Mouse (Mus musculus) brain, embryonic 18.5 days (tissue): Measurements from ENCODE around the gene Rprd2.
A peak's percentile ranks its signal among the peaks of the same experiment; 100 is the strongest.
"Not testable (repeated sequence)": the region's sequence is repeated elsewhere in the genome, so short reads cannot be mapped to it uniquely, and the experiment has no call there.

ENCODE experiments used
- DNase-seq: peaks from one replicate; pipeline ENCODE4 v3.0.0-alpha.2; 2012; ENCODE audit warnings: low read depth, low spot score

The Rprd2 gene

DNA sequence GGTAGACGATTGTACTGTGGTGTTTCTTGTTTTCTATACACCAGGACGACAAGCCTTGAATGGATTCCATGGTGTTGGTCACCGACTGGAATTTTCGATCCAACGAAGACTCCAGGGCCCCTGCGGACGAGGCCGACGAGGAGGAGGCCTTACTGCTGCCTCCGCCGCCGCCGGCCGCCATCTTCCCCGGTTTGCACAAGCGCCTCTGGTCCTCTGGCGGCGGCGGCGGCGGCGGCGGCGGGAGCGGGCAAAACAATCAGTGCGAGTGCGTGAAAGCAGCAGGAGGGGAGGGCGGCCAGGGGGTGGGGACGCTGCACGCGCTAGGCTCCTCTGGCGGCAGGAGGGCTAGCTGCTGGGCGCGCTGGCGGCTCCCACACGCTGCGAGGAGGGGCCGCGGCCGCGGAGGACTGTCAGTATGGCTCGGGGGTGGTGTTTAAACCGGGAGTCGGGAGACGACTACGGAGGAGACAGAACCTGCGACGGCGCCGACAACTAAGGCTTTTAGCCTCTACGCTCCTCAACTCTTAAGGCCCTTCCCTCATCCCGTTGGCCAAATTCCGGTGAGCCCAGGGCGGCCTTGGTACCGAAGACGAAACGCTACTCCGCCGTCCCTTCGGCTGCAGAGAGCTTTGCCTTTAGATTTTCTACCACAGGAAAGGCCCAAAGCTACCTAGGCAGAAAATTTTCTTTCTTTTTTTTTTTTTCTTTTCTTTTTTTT lies at the start of gene Rprd2:
Gene Rprd2, minus strand, starts transcription at position 293 of the 718 bp plus-strand sequence.
- DNase-seq: peak; percentile 65

DNA sequence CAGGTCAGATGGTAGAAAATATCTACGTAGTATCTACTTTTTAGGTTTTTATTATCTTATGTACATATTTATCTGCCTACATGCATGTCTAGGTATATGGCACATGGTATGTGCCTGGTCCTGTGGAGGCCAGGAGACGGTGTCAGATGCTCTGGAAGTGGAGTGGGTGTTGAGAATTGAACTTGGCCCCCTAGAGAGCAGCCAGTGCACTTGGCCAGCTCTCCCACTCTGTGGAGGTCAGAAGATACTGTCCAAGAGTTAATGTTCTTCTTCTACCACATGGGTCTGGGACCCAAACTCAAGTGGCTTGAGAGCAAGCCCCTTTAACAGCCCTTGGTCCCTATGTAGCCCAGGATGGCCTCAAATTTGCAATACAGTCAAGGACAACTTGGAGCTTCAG lies 48.7 kb upstream of the Rprd2 start:
- DNase-seq: no peak

- no peak for DNase-seq
Observed at GRCm38 (mm10) chr3:95866071-95866470, 47.4 kb upstream of the Rprd2 start.

DNA sequence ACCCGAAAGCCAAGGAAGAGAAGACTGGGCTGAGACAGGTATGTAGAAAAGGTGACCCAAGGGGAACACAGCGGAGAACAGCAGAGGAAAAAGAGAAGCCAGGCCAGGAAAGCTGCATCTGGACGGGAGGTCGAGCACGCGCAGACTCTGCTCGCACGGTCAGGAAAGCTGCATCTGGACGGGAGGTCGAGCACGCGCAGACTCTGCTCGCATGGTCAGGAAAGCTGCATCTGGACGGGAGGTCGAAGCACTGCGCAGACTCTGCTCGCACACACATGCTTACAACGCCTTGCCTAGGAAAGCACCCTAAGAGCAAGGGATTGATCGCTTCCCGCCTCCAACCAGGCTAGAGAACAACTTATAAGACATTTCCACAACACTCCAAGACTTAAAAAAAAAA lies 46.9 kb upstream of the Rprd2 start:
- no peak for DNase-seq

- DNase-seq: no peak
Observed at GRCm38 (mm10) chr3:95865050-95865449, 46.4 kb upstream of the Rprd2 start.

- DNase-seq: no peak
Observed at GRCm38 (mm10) chr3:95863578-95863977, 44.9 kb upstream of the Rprd2 start.

- DNase-seq: no peak
Observed at GRCm38 (mm10) chr3:95861796-95862195, 43.1 kb upstream of the Rprd2 start.

GRCm38 (mm10) chr3:95861216-95861615 lies 42.6 kb upstream of the Rprd2 start:
- DNase-seq: no peak

DNA sequence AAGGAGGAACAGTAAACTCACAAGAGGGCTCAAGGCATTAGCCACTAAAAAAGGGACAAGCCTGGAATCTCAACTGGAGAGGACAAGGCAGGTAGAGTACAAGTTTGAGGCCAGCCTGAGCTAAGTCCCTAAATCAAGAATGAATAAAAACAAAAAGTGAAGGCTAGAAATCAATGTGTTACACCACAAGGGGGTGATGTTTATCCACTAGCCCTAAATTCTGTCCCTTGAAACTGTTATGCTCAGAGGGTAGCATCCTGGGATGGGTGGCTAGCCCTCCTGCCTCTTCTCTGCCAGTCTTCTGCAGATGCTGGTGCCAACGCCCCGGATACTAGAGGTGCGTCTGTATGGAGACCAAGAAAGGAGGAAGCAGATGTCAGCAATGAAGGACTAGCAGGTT lies 41.7 kb upstream of the Rprd2 start:
- DNase-seq: no peak

GRCm38 (mm10) chr3:95858278-95858677 lies 39.6 kb upstream of the Rprd2 start:
- DNase-seq: not testable (repeated sequence)

DNA sequence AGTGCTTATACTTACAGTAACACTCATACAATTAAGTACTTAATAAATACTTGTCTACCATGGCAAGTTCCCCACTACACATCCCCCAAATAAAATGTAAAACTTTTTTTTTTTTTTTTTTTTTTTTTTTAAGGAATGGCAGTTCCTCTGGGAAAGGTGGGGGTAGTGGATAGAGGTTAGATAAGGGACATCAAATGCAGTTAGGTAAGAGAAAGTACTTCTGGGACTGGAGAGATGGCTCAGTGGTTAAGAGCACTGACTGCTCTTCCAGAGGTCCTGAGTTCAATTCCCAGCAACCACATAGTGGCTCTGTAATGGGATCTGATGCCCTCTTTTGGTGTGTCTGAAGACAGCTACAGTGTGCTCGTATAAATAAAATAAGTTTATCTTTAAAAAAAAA lies 38.4 kb upstream of the Rprd2 start:
- DNase-seq: not testable (repeated sequence)

DNA sequence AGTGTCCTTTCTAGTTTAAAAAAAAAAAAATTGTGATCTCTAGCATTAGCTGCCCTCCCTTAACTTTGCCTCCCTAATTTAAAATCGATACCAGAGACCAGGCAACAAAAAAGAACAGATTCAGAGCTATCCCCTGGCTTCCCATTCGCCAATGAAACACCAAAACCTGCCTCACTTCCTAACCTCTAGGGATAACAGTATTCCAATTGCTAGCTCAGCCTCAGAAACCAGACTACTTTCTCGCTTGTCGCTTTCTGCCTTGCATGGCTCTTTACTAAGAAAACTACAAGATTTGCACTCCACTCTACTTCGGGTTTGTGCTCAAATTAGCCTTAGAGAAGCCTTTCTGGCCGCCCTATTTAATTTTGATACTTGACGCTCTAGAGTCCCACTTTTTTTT lies 37.5 kb upstream of the Rprd2 start:
- DNase-seq: no peak

- DNase-seq: peak; percentile 80
Observed at GRCm38 (mm10) chr3:95855502-95856089, 36.9 kb upstream of the Rprd2 start, which contains the start of gene Prpf3. Prpf3 (minus strand) TSS chr3:95855885.

GRCm38 (mm10) chr3:95851317-95851716 lies 32.7 kb upstream of the Rprd2 start:
- no peak for DNase-seq

DNA sequence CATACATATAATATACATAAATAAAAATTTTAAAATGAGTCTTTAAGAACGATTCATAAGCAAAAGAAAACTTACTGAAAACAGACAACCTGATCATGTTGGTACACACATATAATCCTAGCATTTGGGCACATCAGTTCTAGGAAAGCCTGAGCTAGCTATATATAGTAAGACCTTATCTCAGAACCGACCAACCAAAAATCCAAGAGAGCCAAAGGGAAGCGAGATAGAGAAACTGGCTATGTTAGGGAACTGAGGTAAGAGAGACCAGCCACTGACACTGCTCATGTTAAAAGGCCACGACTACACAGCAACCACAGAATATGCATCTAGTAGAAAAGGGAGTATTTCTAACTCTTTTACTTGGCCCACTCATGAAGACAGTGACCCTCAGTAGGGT lies 31.9 kb upstream of the Rprd2 start:
- DNase-seq: no peak

DNA sequence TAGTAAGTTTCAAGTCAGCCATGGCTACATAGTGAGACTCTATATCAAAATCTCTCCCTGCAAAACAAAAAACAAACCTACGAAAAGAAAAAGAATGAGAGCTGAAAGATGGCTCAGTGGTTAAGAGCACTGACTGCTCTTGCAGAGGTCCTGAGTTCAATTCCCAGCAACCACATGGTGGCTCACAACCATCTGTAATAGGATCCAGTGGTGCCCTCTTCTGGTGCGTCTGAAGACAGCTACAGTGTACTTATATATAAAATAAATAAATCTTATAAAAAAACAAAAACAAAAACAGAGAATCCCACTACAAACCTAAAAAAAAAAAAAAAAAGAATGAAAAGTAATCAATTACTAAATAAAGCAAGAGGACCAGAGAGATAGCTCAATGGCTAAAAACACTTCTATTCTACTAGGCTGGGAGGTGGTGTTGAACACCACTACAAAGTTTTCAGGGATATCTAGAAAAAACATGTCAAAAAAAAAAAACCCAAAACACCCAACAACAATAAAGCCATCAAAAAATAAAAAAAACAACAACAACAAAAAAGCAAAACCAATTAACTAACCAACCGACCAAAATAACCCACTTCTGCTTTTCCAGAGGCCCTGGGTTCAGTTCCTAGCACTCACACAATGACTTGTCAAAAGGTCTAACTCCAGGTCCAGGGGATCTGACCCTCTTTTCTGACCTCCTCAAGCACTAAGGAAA lies 24.0 kb upstream of the Rprd2 start:
- DNase-seq: no peak

DNA sequence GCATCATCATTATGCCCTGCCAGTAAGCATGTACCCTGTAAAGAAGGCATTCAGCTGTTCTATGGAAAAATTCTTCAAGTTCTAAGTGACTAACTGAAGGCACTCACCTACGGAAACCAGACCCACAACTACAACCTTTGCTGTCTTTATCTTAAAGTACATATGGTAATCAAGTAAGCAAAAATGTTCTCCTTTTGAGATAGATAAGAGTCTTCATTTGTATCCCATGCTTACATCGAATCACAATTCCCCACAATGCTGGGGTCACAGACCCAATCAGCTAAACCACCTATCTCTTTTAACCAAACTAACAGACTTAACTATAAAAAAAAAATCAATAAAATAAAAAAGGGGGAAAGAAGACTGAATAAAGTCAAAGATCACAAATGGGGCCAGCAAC lies 20.6 kb upstream of the Rprd2 start:
- DNase-seq: no peak

DNA sequence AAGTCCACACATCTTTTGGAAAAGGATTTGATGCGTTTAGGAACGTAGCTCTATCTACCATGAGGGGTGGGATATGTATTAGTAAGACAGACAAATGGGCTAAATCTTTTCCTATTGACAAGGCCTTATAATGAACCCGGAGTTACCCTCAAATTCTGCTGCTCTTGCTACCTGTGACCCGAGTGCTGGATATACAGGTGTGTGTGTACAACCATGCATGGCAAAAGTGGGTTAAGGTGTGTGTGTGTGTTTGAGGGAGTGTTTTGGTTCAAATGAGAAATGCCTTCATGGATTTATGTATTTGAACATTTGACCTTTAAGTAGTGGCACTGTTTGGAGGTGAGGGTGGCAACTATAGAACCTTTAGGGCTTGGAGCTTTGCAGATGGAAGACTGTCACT lies 10.4 kb upstream of the Rprd2 start:
- DNase-seq: no peak

DNA sequence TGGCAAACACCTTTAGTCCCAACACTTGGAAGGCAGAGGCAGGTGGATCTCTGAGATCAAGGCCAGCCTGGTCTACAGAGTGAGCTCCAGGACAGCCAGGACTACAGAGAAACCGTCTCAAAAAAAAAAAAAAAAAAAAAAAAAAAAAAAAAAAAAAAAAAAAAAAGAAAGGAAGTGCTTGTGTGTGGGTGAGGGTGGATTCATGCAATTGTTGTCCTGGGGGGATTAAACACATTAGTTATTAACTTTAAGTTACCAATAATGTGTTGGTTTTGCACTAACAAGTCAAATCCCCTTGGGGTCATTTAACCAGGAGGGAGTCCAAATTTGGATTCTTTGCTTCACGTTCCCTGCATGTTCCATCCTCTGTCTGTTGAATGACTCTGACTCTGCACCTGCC lies 7.6 kb upstream of the Rprd2 start:
- no peak for DNase-seq

DNA sequence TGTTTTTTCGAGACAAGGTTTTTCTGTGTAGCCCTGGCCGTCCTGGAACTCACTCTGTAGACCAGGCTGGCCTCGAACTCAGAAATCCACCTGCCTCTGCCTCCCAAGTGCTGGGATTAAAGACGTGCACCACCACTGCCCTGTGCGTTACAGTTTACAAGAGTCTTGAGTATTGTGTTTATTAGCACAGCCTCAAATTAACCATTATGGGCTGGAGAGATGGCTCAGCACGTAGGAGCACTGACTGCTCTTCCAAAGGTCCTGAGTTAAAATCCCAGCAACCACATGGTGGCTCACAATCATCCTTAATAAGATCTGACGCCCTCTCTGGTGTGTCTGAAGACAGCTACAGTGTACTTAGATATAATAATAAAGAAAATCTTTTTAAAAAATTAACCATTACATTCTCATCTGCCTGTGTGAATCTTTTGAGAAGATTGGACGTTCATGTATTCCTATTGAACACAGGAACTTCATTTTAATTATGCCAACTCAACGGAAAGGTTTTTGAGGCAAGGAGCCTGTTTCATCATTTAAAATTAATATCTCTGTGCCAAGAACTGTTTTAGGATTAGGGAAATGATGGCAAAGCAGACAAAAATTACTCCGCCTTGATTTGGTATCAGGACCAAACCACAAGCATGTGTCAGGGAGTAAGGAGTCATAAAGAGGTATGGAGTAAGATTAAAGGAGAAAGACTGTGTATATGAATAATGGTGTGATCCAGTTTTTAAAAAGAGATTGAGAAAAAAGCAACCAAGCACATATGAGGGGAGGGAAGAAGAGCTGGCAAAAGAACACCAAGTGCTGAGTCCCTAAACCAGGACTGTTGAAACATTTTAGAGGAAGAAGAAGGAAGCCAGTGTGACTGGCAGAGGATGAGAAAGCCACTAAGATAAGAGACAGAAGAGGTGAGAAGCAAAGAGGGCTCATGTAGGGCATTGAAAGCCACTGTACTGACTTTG lies 1.7 kb upstream of the Rprd2 start:
- DNase-seq: no peak

DNA sequence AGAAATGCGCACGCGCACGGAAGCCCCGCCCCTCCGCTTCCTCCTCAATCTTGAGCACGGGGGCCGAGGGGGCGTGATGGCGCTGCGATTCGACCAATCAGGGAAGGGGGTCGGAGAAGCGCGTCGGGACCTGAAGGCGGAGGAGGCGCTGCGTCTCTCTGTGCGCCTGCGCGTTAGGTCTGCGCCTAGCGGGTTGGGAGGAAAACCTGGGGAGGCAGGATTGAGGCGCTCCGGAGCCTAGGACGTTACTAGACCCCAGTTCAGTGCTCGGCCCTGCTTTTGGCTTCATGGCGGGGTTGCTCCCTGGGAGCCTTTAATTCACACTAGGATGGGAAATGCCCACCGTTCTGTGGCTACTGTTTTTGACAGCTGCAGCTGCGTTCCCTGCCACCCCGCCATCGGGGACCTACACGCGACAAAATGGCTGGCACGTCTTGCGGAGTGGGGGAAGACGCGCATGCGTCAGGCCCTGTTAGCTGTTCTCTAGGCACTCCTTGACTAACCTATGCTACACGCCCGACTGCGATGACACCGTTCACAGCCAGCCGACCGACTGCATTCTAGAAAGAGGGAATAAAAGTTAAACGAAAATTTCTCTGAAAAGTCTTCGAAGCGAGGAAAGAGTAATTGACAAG lies 805 bp upstream of the Rprd2 start:
- peak; percentile 99 for DNase-seq
